Mouse (Mus musculus) limb, embryonic 11.5 days (tissue): ENCODE results near the gene Capsl. TPM values are rescaled to one million over a fixed set of nuclear protein-coding genes. Genes with fewer than 3 reads are reported as not detected.

Source experiments
- ATAC-seq: fragments of 200-750 bp; cut with Nextera tagmentation; 2 replicates; pipeline ENCODE4 v1.8.0; 2017; ENCODE audit warnings: low read depth; ENCODE audit not compliant: insufficient number of reproducible peaks, low FRiP score, low TSS enrichment
- DNase-seq: peaks from one replicate; pipeline ENCODE4 v3.0.0-alpha.2; 2015; ENCODE audit warnings: low spot score
- H3K27ac ChIP-seq: fragments of 300-500 bp; sonication (generic); replicated peaks from 2 replicates; pipeline ENCODE4 v1.5.1; 2014; ENCODE audit warnings: low read depth, mild to moderate bottlenecking, low read length
- H3K27me3 ChIP-seq: fragments of 300-500 bp; sonication (generic); 2 replicates; pipeline ENCODE4 v1.6.1; 2014; ENCODE audit warnings: mild to moderate bottlenecking, low read length, mixed read lengths; ENCODE audit not compliant: control insufficient read depth, insufficient read depth
- H3K36me3 ChIP-seq: fragments of 300-500 bp; sonication (generic); 2 replicates; pipeline ENCODE4 v1.6.1; 2014; ENCODE audit warnings: mild to moderate bottlenecking, low read length, moderate library complexity, mixed read lengths; ENCODE audit not compliant: control insufficient read depth, insufficient read depth
- H3K4me1 ChIP-seq: fragments of 300-500 bp; sonication (generic); 2 replicates; pipeline ENCODE4 v1.6.1; 2014; ENCODE audit warnings: low read length, mixed read lengths; ENCODE audit not compliant: control insufficient read depth, insufficient read depth
- H3K4me2 ChIP-seq: fragments of 300-500 bp; sonication (generic); 2 replicates; pipeline ENCODE4 v1.6.1; 2014; ENCODE audit warnings: low read depth, mild to moderate bottlenecking, moderate library complexity; ENCODE audit not compliant: severe bottlenecking
- H3K4me3 ChIP-seq: fragments of 300-500 bp; sonication (generic); 2 replicates; pipeline ENCODE4 v1.5.1; 2014; ENCODE audit warnings: low read depth, low read length
- H3K9ac ChIP-seq: fragments of 300-500 bp; sonication (generic); 2 replicates; pipeline ENCODE4 v1.6.1; 2014; ENCODE audit warnings: mild to moderate bottlenecking, low read length
- H3K9me3 ChIP-seq: fragments of 300-500 bp; sonication (generic); 2 replicates; pipeline ENCODE4 v1.6.1; 2016; ENCODE audit warnings: low read length; ENCODE audit not compliant: control insufficient read depth
- WGBS: fragments of 180-500 bp; shearing (Covaris S2); extraction: QIAGEN DNeasy Blood & Tissue Kit; methylation state at CpG from one replicate; pipeline ENCODE4 v1.1.7; 2014; 5-methylcytosine and 5-hydroxymethylcytosine counted together
- polyA plus RNA-seq: library from polyadenylated mRNA; unstranded; fragments of >200 nt; fragmentation: Nextera tagmentation; extraction: Ambion mirVana; gene quantifications from 2 replicates; pipeline ENCODE4 v1.2.1, GENCODE M21; 2014

Gene Capsl
- polyA plus RNA-seq: 1.1 and 1.2 TPM in 2 replicates

DNA sequence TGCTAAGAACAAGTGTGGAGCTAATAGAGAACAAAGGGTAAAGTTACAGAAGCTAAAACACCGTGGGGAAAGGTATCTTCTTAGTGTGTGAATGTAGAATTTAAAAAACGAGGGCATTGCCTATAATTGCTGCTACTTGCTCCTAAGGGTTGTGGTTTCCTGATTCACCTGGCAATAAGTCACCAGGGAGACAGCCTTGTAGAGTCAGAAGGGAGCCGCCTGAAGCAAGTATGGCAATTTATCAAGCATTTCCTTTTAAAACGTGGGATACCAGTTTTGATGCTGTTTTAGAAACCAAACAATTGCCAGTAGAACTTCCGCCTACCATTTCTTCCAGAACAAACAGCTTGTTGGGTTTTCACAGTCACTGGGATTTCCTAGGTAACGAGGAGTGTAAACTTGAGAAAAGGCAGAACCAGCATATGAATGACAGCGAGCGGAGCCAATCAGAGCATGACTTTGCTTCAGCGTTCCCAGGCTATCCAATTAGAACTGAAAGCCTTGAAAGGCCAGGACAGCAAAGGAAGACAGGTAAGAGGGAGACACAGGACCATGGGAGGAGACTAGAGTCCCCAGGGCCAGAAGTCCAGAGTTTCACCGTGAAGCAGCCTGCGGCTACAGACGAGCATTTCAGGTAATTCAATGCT, at the start of gene Capsl:
TSS of gene Capsl (plus strand) at position 495 of the 647 bp plus-strand sequence.
- Histone ChIP-seq H3K27ac (no peak within 1 kb of the TSS), H3K36me3 (no peaks in the 10 kb centered on the region), H3K4me2 (no peak within 1 kb of the TSS), H3K9me3 (no peaks in the 10 kb centered on the region), H3K4me1 (no peaks in the 10 kb centered on the region), H3K4me3 (no peak within 1 kb of the TSS), H3K9ac (no peak within 1 kb of the TSS), H3K27me3 (no peaks in the 10 kb centered on the region)
- WGBS: 53% methylated on average over 12 of the region's 12 CpGs
- ATAC-seq (no peak), DNase-seq (peak; percentile 64)

- no peaks in the 10 kb centered on the region for H3K4me1 ChIP-seq
- H3K27ac ChIP-seq: no peak overlapping the region
- WGBS: 89% methylated on average over 3 of the region's 3 CpGs
- ATAC-seq (no peak), DNase-seq (no peak)
- H3K4me3 ChIP-seq: no peak overlapping the region
- H3K36me3 ChIP-seq: no peaks in the 10 kb centered on the region
- no peak overlapping the region for H3K9ac ChIP-seq
- no peaks in the 10 kb centered on the region for H3K9me3 ChIP-seq
- no peaks in the 10 kb centered on the region for H3K27me3 ChIP-seq
- no peak overlapping the region for H3K4me2 ChIP-seq
Measured at GRCm38 (mm10) chr15:9409475-9409874, 26.4 kb upstream of the Capsl start.

GRCm38 (mm10) chr15:9421163-9421562, 14.7 kb upstream of the Capsl start:
- Histone ChIP-seq H3K36me3 (no peaks in the 10 kb centered on the region), H3K27me3 (no peaks in the 10 kb centered on the region), H3K4me3 (no peak overlapping the region), H3K27ac (no peak overlapping the region), H3K9me3 (no peaks in the 10 kb centered on the region), H3K4me2 (no peak overlapping the region), H3K9ac (no peak overlapping the region), H3K4me1 (no peaks in the 10 kb centered on the region)
- no peak for DNase-seq
- ATAC-seq: no peak

DNA sequence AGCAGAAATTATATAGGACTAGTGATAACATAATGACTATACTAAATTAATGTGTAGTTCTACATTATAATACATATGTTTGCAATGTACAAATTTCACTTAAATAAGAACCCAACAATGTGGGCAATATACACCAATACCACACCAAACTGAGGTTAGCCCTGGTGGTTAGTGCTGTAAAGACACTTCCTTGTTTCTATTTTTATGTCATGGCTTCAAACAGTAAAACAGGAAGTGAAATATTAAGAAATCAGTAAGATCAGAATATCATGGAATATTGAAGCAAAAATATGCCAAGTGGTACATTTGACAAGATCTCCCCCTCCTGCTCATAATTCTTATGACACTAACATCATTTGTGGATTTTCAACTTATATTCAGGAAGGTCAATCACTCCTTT, 8.0 kb upstream of the Capsl start:
- Histone ChIP-seq H3K9me3 (no peaks in the 10 kb centered on the region), H3K27ac (no peak overlapping the region), H3K4me2 (no peak overlapping the region), H3K9ac (no peak overlapping the region), H3K4me1 (no peaks in the 10 kb centered on the region), H3K4me3 (no peak overlapping the region), H3K27me3 (no peaks in the 10 kb centered on the region), H3K36me3 (no peaks in the 10 kb centered on the region)
- no peak for ATAC-seq
- DNase-seq: no peak

DNA sequence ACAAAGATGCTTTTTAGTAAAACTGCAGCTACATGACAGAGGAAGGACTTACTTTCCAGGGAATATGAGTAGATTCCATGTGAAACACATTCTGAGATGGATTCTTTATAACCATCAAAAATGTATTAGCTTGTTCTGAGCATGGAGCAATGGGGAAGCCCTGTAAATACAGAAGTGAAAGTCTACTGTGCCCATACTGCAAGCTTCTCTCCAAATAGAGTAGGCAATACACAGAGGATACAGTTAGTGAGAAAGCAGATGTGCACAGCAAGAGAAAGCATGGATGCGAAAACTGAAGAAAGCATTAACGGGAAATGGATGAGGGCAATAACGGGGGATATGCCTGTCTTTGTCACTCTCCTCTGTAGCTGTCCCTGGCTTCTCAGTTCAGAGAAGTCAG, 6.0 kb upstream of the Capsl start:
- H3K27me3 ChIP-seq: no peaks in the 10 kb centered on the region
- DNase-seq: no peak
- ATAC-seq: no peak
- H3K36me3 ChIP-seq: no peaks in the 10 kb centered on the region
- 82% methylated on average over 3 of the region's 3 CpGs for WGBS
- H3K4me3 ChIP-seq: no peak overlapping the region
- no peaks in the 10 kb centered on the region for H3K9me3 ChIP-seq
- H3K4me1 ChIP-seq: no peaks in the 10 kb centered on the region
- no peak overlapping the region for H3K9ac ChIP-seq
- no peak overlapping the region for H3K4me2 ChIP-seq
- no peak overlapping the region for H3K27ac ChIP-seq

DNA sequence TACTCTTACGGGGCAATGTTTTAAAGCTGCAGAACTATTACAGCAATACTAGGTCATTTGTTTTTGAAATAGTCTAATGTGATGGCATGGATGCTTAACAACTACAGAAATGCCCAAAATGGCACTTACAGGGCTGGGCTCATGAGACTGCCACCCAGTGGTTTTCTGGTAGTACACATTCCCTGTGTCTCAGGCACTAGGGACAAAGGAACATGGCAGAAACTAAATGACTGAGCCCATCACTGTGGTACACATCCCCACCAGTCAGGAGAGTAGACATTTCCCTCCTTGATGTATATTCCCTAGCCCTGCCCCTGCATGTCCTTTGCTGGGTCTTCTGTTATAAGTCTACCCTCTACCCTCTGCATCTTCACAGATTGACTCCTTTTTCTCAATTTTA, 16.2 kb downstream of the Capsl start:
- ATAC-seq: no peak
- no peak overlapping the region for H3K4me2 ChIP-seq
- WGBS: 89% methylated on average over 1 of the region's 1 CpGs
- no peak overlapping the region for H3K27ac ChIP-seq
- DNase-seq: no peak
- no peaks in the 10 kb centered on the region for H3K36me3 ChIP-seq
- no peak overlapping the region for H3K4me3 ChIP-seq
- H3K9ac ChIP-seq: no peak overlapping the region
- no peaks in the 10 kb centered on the region for H3K27me3 ChIP-seq
- no peaks in the 10 kb centered on the region for H3K4me1 ChIP-seq
- H3K9me3 ChIP-seq: no peaks in the 10 kb centered on the region

- no peak overlapping the region for H3K9ac ChIP-seq
- H3K4me2 ChIP-seq: no peak overlapping the region
- no peaks in the 10 kb centered on the region for H3K36me3 ChIP-seq
- H3K27ac ChIP-seq: no peak overlapping the region
- WGBS: 63% methylated on average over 1 of the region's 1 CpGs
- H3K27me3 ChIP-seq: no peaks in the 10 kb centered on the region
- ATAC-seq (no peak), DNase-seq (no peak)
- no peaks in the 10 kb centered on the region for H3K9me3 ChIP-seq
- no peaks in the 10 kb centered on the region for H3K4me1 ChIP-seq
- no peak overlapping the region for H3K4me3 ChIP-seq
Measured at GRCm38 (mm10) chr15:9452842-9453241, 17.0 kb downstream of the Capsl start.

- 77% methylated on average over 4 of the region's 4 CpGs for WGBS
- no peak overlapping the region for H3K27ac ChIP-seq
- H3K4me3 ChIP-seq: no peak overlapping the region
- H3K36me3 ChIP-seq: no peaks in the 10 kb centered on the region
- DNase-seq (no peak), ATAC-seq (no peak)
- no peaks in the 10 kb centered on the region for H3K9me3 ChIP-seq
- H3K27me3 ChIP-seq: no peaks in the 10 kb centered on the region
- H3K4me1 ChIP-seq: no peaks in the 10 kb centered on the region
- no peak overlapping the region for H3K9ac ChIP-seq
- H3K4me2 ChIP-seq: no peak overlapping the region
Measured at GRCm38 (mm10) chr15:9454198-9454597, 18.4 kb downstream of the Capsl start.

DNA sequence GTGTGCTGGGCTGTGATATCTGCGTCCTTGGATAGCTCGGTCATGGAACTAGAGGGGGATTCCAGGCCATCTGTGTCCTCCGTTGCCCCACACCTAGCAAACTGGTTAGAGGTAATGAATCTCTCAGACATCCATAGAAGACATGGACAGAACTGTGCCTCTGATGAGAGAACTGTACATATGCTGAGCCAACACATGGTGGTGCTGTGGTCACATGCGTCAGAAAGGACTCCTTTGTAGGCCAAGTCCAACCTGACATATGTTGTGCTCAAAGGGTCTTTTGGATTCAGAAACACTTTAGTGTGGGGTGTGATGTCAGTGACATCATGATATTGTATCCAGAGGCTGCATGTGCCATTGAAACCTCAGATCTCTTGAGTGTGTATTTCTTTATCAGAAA, 19.4 kb downstream of the Capsl start:
- DNase-seq: peak; percentile 56
- H3K27ac ChIP-seq: no peak overlapping the region
- 69% methylated on average over 4 of the region's 4 CpGs for WGBS
- H3K9ac ChIP-seq: no peak overlapping the region
- H3K4me3 ChIP-seq: no peak overlapping the region
- no peaks in the 10 kb centered on the region for H3K9me3 ChIP-seq
- H3K36me3 ChIP-seq: no peaks in the 10 kb centered on the region
- ATAC-seq: peak; percentile 73; the same call in 1 of the 2 replicates
- H3K27me3 ChIP-seq: no peaks in the 10 kb centered on the region
- H3K4me2 ChIP-seq: no peak overlapping the region
- H3K4me1 ChIP-seq: no peaks in the 10 kb centered on the region
